Mouse (Mus musculus) liver, embryonic 14.5 days (tissue): Measurements from ENCODE around the gene Dcakd. TPM values are rescaled to one million over a fixed set of nuclear protein-coding genes. Genes with fewer than 3 reads are reported as not detected.

Experiments
- ATAC-seq: fragments of 200-750 bp; cut with Nextera tagmentation; 2 replicates; pipeline ENCODE4 v1.8.0; 2017; ENCODE audit warnings: moderate number of reproducible peaks, mild to moderate bottlenecking, moderate library complexity; ENCODE audit not compliant: insufficient read depth
- DNase-seq, 3 experiments: peaks; one replicate each; pipeline ENCODE4 v3.0.0-alpha.2; 2012 to 2013; ENCODE audit warnings: low read depth in 3 of 3, low spot score in 3 of 3
- H3K27ac ChIP-seq: fragments of 300-500 bp; sonication (generic); 2 replicates; pipeline ENCODE4 v1.5.1; 2014; ENCODE audit warnings: moderate library complexity, mild to moderate bottlenecking, control low read depth, inconsistent platforms
- H3K27me3 ChIP-seq: fragments of 300-500 bp; sonication (generic); 2 replicates; pipeline ENCODE4 v1.6.1; 2014; ENCODE audit warnings: mild to moderate bottlenecking, low read length, moderate library complexity; ENCODE audit not compliant: control insufficient read depth, insufficient read depth
- H3K36me3 ChIP-seq: fragments of 300-500 bp; sonication (generic); replicated peaks from 2 replicates; pipeline ENCODE4 v1.6.1; 2014; ENCODE audit warnings: low read depth; ENCODE audit not compliant: control insufficient read depth, insufficient read depth
- H3K4me1 ChIP-seq, 2 experiments: fragments of 200-500 bp in 1 of 2; fragments of 300-500 bp in 1 of 2; sonication (generic) in 1 of 2; replicated peaks; 2 replicates each; pipeline ENCODE4 v1.6.1; 2012 to 2014; ENCODE audit warnings: antibody characterized with exemption in 1 of 2, inconsistent platforms in 1 of 2, low read length in 1 of 2; ENCODE audit not compliant: control insufficient read depth in 2 of 2, insufficient read depth in 2 of 2
- H3K4me2 ChIP-seq: fragments of 300-500 bp; sonication (generic); 2 replicates; pipeline ENCODE4 v1.6.1; 2014; ENCODE audit warnings: low read depth, mild to moderate bottlenecking, control low read depth, moderate library complexity
- H3K4me3 ChIP-seq, 2 experiments: fragments of 200-500 bp in 1 of 2; fragments of 300-500 bp in 1 of 2; sonication (generic) in 1 of 2; 2 replicates each; pipeline ENCODE4 v1.5.1; 2012 to 2014; ENCODE audit warnings: low read depth in 2 of 2, low read length in 2 of 2, mild to moderate bottlenecking in 2 of 2, control low read depth in 1 of 2, inconsistent platforms in 1 of 2, moderate library complexity in 1 of 2; ENCODE audit not compliant: insufficient read depth in 1 of 2
- H3K9ac ChIP-seq: fragments of 300-500 bp; sonication (generic); replicated peaks from 2 replicates; pipeline ENCODE4 v1.6.1; 2014; ENCODE audit warnings: mild to moderate bottlenecking, control low read depth, moderate library complexity
- H3K9me3 ChIP-seq: fragments of 300-500 bp; sonication (generic); 2 replicates; pipeline ENCODE4 v1.6.1; 2016; ENCODE audit warnings: low read length, mixed read lengths; ENCODE audit not compliant: control insufficient read depth
- CTCF ChIP-seq: IDR thresholded peaks from 2 replicates; pipeline ENCODE4 v1.5.1; 2016; ENCODE audit warnings: antibody characterized with exemption, low read depth, control low read depth
- EP300 ChIP-seq: IDR thresholded peaks from 2 replicates; pipeline ENCODE4 v1.6.1; 2016; ENCODE audit warnings: antibody characterized with exemption, low read depth
- WGBS: fragments of 180-500 bp; shearing (Covaris S2); extraction: QIAGEN DNeasy Blood & Tissue Kit; methylation state at CpG from one replicate; pipeline ENCODE4 v1.1.7; 2014; ENCODE audit not compliant: insufficient replicate concordance; 5-methylcytosine and 5-hydroxymethylcytosine counted together
- polyA plus RNA-seq, 2 experiments: library from polyadenylated mRNA; depleted of rRNA in 1 of 2; stranded (reverse) in 1 of 2; unstranded in 1 of 2; fragments of >200 nt; fragmentation: Nextera tagmentation in 1 of 2; extraction: Ambion mirVana in 1 of 2; gene quantifications; 2 replicates each; pipeline versions ENCODE4 v1.2.1 to v1.2.3; 2012 to 2014

Dcakd gene
- polyA plus RNA-seq, 2 experiments, result 25.1 to 25.7 TPM

DNA sequence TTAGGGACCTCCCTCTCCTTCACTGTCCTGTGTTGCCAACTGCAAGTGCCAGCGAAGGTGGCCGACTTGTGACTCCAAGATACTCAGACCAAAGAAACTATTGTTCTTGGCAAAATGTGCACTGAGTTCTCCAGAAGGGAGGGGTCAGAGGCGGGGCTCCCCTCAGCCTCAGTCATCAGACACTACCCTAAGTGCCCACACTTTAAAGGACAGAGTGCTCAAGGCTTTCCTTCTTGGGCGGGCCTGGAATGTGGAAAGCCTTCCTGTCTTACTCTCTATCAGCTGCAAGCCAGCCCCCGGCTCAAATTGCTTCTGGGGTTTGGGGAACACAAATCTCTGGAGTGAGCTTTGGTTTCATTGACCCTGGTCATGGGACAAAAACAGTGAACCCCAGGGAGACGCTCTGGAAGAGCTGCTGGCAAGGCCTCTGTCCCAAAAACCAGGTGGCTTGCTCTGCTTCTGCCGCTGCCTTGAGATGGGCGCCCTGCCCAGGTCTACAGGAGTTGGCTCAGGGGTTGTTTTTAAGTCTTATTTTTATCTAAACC lies 39.4 kb upstream of the Dcakd start:
- TF ChIP-seq CTCF (no peak), EP300 (no peak)
- WGBS, result 83% methylated on average over 8 of the region's 8 CpGs
- ATAC-seq (no peak), DNase-seq (no peak)
- Histone ChIP-seq H3K4me2 (no peak overlapping the region), H3K9ac (no peak overlapping the region), H3K4me3 (no peak overlapping the region), H3K36me3 (peaks cover 40% of the 10 kb centered on the region), H3K4me1 (no peaks in the 10 kb centered on the region), H3K27me3 (no peaks in the 10 kb centered on the region), H3K9me3 (no peaks in the 10 kb centered on the region), H3K27ac (no peak overlapping the region)

DNA sequence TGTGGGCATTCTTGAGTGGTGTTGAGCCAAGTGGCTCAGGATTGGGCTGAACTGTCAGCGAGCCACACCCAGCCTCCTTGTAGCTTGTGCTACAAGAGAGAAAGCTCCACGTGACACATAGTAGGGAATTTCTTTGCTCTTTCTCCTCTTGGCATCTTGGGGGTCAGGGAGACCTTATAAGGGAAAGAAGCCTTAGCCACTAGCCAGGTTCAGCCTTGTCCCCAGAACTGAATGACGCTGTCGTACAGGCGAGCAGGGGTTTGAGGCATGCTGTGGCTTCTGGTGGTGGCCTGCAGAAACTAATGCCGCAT lies 38.9 kb upstream of the Dcakd start:
- Histone ChIP-seq H3K36me3 (peaks cover 40% of the 10 kb centered on the region), H3K4me2 (no peak overlapping the region), H3K9me3 (no peaks in the 10 kb centered on the region), H3K4me3 (no peak overlapping the region), H3K4me1 (no peaks in the 10 kb centered on the region), H3K27ac (no peak overlapping the region), H3K27me3 (no peaks in the 10 kb centered on the region), H3K9ac (no peak overlapping the region)
- WGBS, result 88% methylated on average over 6 of the region's 6 CpGs
- TF ChIP-seq CTCF (no peak), EP300 (no peak)
- DNase-seq, result no peak
- no peak for ATAC-seq

DNA sequence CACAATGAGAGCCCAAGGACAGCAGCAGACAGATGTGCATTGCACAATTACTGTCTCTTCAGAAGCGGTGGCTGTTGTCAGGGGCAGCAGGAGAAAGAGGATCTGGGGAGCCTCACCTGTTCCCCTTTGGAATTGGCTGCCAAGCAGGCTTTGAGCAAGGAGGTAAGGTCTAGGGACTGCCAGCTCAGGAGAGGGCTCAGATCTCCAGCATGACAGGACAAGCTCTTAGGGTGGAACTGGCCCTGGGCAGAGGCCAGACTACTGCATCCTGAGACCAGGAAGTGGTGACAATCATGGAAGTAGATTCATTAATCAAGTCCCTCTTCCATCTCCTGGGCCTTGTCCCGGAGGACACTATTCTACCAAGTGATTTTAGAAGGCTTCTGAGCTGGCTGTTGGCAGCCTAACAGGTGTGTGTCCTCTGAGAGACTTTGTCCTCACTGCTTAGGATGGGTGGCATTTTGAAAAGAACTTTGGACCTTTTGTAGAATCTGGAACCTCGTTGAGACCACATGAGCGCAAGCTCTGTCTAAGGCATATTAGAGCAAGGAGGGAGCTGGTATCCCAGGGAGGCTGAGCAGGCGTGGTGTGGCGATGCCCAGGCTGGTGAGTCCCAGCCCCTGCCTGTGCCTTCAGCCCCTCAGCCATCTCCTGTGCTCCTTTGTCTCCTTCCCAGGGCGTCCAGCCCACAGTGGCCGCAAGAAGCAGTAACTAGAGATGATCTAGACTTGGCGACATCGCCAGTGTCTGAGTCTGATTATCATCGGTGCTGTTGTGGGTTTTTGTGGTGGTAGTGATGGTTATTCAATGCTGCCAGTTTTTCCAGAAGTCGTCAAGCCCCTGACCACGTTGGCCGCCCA lies 38.3 kb upstream of the Dcakd start:
- no peak overlapping the region for H3K9ac ChIP-seq
- TF ChIP-seq CTCF (no peak), EP300 (no peak)
- no peaks in the 10 kb centered on the region for H3K9me3 ChIP-seq
- H3K4me1 ChIP-seq, result no peaks in the 10 kb centered on the region
- H3K27ac ChIP-seq, result no peak overlapping the region
- no peak overlapping the region for H3K4me2 ChIP-seq
- no peak for DNase-seq
- WGBS, result 86% methylated on average over 14 of the region's 14 CpGs
- H3K4me3 ChIP-seq, result no peak overlapping the region
- ATAC-seq, result no peak
- peaks cover 40% of the 10 kb centered on the region for H3K36me3 ChIP-seq
- H3K27me3 ChIP-seq, result no peaks in the 10 kb centered on the region

DNA sequence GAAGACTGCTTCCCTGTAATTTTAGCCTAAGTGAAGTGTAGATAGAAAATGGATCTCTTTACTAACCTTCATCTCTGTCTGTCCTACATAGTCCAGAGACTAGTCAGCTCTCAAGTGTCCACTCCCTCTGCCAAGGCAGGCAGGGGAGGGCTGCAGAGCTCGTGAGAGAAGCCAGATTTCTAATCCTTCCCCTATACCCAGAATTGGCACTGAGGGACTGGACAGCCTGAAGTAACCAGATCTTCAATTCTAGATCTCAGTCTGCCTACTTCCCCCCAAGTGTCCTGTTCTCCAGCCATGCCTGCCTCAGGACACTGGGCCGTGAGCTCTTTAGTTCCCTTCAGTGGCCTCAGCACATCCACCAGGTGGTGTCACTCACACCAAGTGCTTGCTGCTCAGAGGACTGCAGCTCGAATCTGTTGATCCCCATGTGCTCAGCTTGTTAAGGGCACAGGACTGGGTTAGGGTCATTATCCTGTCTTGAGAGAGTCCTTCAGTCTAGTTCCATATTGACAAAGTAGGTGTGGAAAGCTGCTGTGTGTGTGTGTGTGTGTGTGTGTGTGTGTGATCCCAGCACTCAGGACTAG lies 30.5 kb upstream of the Dcakd start:
- Histone ChIP-seq H3K27ac (no peak overlapping the region), H3K27me3 (no peaks in the 10 kb centered on the region), H3K36me3 (peaks cover 61% of the 10 kb centered on the region), H3K4me1 (no peaks in the 10 kb centered on the region), H3K4me3 (no peak overlapping the region), H3K9ac (no peak overlapping the region), H3K4me2 (no peak overlapping the region), H3K9me3 (no peaks in the 10 kb centered on the region)
- TF ChIP-seq CTCF (peak; percentile 18; the same call in 1 of the 2 replicates), EP300 (no peak)
- ATAC-seq (no peak), DNase-seq (no peak)
- WGBS, result 77% methylated on average over 3 of the region's 3 CpGs

DNA sequence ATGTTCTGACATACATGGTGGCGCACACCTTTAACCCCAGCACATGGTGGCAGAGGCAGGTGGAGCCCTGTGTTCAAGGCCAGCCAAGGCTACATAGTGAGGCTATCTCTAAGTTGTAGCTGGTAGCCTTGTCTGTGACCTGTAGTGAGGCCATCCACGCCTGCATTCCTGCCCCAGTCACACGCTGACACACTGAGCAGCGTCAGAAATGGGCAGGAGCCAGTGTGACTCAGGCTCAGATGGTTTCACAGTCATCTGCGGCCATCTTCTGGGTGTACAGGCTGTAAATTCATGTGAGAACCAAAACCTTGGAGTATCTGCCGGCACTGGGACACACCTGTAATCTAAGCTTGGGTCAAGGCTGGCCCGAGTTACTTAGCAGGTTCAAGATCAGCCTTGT lies 28.5 kb upstream of the Dcakd start:
- Histone ChIP-seq H3K9ac (no peak overlapping the region), H3K36me3 (peaks cover 65% of the 10 kb centered on the region), H3K4me1 (no peaks in the 10 kb centered on the region), H3K27ac (no peak overlapping the region), H3K4me3 (no peak overlapping the region), H3K9me3 (no peaks in the 10 kb centered on the region), H3K4me2 (no peak overlapping the region), H3K27me3 (no peaks in the 10 kb centered on the region)
- DNase-seq (no peak), ATAC-seq (no peak)
- WGBS, result 88% methylated on average over 7 of the region's 7 CpGs
- TF ChIP-seq EP300, result no peak
- TF ChIP-seq CTCF, result no peak
